Mouse (Mus musculus) embryonic facial prominence, embryonic 13.5 days (tissue): ENCODE data around the gene Ifrd1. TPM values are rescaled to one million over a fixed set of nuclear protein-coding genes. Genes with fewer than 3 reads are reported as not detected.
"Not testable (repeated sequence)": the region's sequence is repeated elsewhere in the genome, so short reads cannot be mapped to it uniquely, and the experiment has no call there.

ENCODE experiments used
- ATAC-seq: fragments of 200-750 bp; cut with Nextera tagmentation; 2 replicates; pipeline ENCODE4 v1.8.0; 2017; ENCODE audit warnings: low read depth; ENCODE audit not compliant: insufficient number of reproducible peaks, insufficient read depth, low FRiP score, low TSS enrichment
- H3K27ac ChIP-seq: fragments of 300-500 bp; sonication (generic); 2 replicates; pipeline ENCODE4 v1.5.1; 2015; ENCODE audit warnings: moderate library complexity, mild to moderate bottlenecking, inconsistent platforms
- H3K27me3 ChIP-seq: fragments of 300-500 bp; sonication (generic); 2 replicates; pipeline ENCODE4 v1.6.1; 2015; ENCODE audit warnings: mild to moderate bottlenecking, inconsistent platforms
- H3K36me3 ChIP-seq: fragments of 300-500 bp; sonication (generic); 2 replicates; pipeline ENCODE4 v1.6.1; 2015; ENCODE audit warnings: mild to moderate bottlenecking, inconsistent platforms
- H3K4me1 ChIP-seq: fragments of 300-500 bp; sonication (generic); 2 replicates; pipeline ENCODE4 v1.6.1; 2015; ENCODE audit warnings: inconsistent platforms
- H3K4me2 ChIP-seq: fragments of 300-500 bp; sonication (generic); 2 replicates; pipeline ENCODE4 v1.6.1; 2015; ENCODE audit warnings: moderate library complexity, mild to moderate bottlenecking, inconsistent platforms
- H3K4me3 ChIP-seq: fragments of 300-500 bp; sonication (generic); 2 replicates; pipeline ENCODE4 v1.5.1; 2015; ENCODE audit warnings: mild to moderate bottlenecking, inconsistent platforms
- H3K9ac ChIP-seq: fragments of 300-500 bp; sonication (generic); 2 replicates; pipeline ENCODE4 v1.6.1; 2015; ENCODE audit warnings: mild to moderate bottlenecking, inconsistent platforms
- H3K9me3 ChIP-seq: fragments of 300-500 bp; sonication (generic); 2 replicates; pipeline ENCODE4 v1.6.1; 2016; ENCODE audit warnings: inconsistent platforms
- WGBS: fragments of 180-500 bp; shearing (Covaris S2); methylation state at CpG from one replicate; pipeline ENCODE4 v1.1.7; 2015; ENCODE audit warnings: mixed read lengths; 5-methylcytosine and 5-hydroxymethylcytosine counted together
- polyA plus RNA-seq: library from polyadenylated mRNA; unstranded; fragments of >200 nt; fragmentation: Nextera tagmentation; extraction: Ambion mirVana; gene quantifications from 2 replicates; pipeline ENCODE4 v1.2.1, GENCODE M21; 2015

Gene Ifrd1
- polyA plus RNA-seq, 1 experiment from 2014 or later = 121 TPM

- no peak for ATAC-seq
- H3K4me2 ChIP-seq = no peak overlapping the region
Observed at GRCm38 (mm10) chr12:40256543-40256942, 8.2 kb upstream of the Ifrd1 start.

DNA sequence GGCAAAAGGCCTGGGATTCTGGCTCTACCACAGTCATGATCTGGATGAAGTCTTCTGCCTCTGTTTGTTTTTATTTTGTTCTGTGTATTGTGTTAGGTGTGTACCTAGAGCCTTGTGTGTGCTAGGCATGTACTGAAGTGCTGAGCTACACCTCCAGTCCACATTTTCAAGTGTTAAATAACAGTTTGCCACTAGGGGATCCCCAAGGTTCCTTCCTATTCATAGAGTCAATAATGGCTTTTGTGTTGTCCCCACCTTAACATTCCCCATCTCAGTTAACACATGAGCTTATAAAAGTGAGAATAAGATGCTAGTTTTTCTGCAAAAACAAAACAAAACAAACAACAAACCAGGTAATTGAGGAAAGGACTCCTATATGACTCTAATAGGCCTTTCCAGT, 7.7 kb upstream of the Ifrd1 start:
- Histone ChIP-seq H3K27me3 (no peaks in the 10 kb centered on the region), H3K4me3 (no peak overlapping the region), H3K9ac (no peak overlapping the region), H3K9me3 (no peaks in the 10 kb centered on the region), H3K4me1 (no peaks in the 10 kb centered on the region), H3K27ac (no peak overlapping the region), H3K36me3 (no peaks in the 10 kb centered on the region), H3K4me2 (no peak overlapping the region)
- no peak for ATAC-seq

More at GRCm38 (mm10) chr12:40256543-40256942, 8.2 kb upstream of the Ifrd1 start:
- Histone ChIP-seq H3K4me1 (no peaks in the 10 kb centered on the region), H3K27ac (no peak overlapping the region), H3K4me3 (no peak overlapping the region), H3K27me3 (no peaks in the 10 kb centered on the region), H3K9ac (no peak overlapping the region), H3K36me3 (no peaks in the 10 kb centered on the region), H3K9me3 (no peaks in the 10 kb centered on the region)
- WGBS = 92% methylated on average over 2 of the region's 2 CpGs

GRCm38 (mm10) chr12:40255310-40255709, 7.0 kb upstream of the Ifrd1 start:
- not testable (repeated sequence) for H3K36me3 ChIP-seq, ATAC-seq, H3K27ac ChIP-seq, H3K4me3 ChIP-seq, H3K27me3 ChIP-seq, H3K4me2 ChIP-seq, H3K9me3 ChIP-seq, H3K9ac ChIP-seq, H3K4me1 ChIP-seq
- whole genome bisulfite sequencing = 87% methylated on average over 4 of the region's 4 CpGs

DNA sequence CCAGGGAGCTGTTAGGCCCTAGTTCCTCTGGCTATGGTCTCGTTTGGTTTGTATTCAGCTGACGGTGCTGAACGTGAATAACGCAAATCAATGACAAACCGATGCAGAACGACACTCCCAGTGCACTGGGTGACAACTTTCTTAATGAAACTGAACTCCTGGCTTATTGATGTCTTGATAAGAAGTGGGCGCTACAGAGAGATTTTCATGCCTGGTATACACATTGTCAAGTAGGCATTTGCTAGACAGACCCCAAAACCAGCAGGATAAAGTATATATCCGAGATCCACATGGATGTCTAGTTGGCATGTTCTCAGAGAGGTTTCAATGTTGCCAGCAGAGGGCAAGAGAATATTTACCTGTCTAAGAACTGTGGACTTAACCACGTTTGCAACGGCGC, 6.4 kb upstream of the Ifrd1 start:
- Histone ChIP-seq H3K27me3 (no peaks in the 10 kb centered on the region), H3K4me1 (no peaks in the 10 kb centered on the region), H3K9me3 (no peaks in the 10 kb centered on the region), H3K4me3 (no peak overlapping the region), H3K9ac (no peak overlapping the region), H3K4me2 (no peak overlapping the region), H3K36me3 (no peaks in the 10 kb centered on the region), H3K27ac (no peak overlapping the region)
- no peak for ATAC-seq
- WGBS = 84% methylated on average over 11 of the region's 11 CpGs

DNA sequence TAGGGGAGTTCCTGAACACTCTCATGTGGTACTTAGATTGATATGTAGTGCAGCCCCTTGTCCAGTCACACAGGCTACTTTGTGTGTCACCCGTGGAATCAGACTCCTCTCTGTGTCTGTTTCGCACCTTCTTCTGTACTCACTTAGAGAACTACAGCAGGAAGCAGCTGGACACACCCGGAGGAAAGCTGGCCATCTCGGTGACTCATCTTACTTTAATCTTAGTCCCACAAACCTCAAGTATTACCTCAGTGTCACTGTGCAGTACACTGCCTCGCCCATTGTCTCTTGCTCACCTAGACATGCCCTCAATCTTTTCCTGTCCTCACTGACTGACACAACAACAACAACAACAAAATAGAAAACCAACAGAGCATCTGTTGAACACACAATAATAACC, 4.9 kb upstream of the Ifrd1 start:
- no peaks in the 10 kb centered on the region for H3K4me1 ChIP-seq
- H3K36me3 ChIP-seq = no peaks in the 10 kb centered on the region
- no peaks in the 10 kb centered on the region for H3K27me3 ChIP-seq
- H3K4me2 ChIP-seq = no peak overlapping the region
- H3K4me3 ChIP-seq = no peak overlapping the region
- H3K9ac ChIP-seq = no peak overlapping the region
- 79% methylated on average over 5 of the region's 5 CpGs for WGBS
- no peak for ATAC-seq
- no peaks in the 10 kb centered on the region for H3K9me3 ChIP-seq
- H3K27ac ChIP-seq = no peak overlapping the region

GRCm38 (mm10) chr12:40250256-40250655, 2.0 kb upstream of the Ifrd1 start:
- Histone ChIP-seq H3K9ac (no peak overlapping the region), H3K4me1 (peaks cover 6% of the 10 kb centered on the region; the same call in 1 of the 2 replicates), H3K4me3 (no peak overlapping the region), H3K27me3 (no peaks in the 10 kb centered on the region), H3K4me2 (no peak overlapping the region), H3K36me3 (no peaks in the 10 kb centered on the region), H3K9me3 (no peaks in the 10 kb centered on the region), H3K27ac (no peak overlapping the region)
- ATAC-seq = no peak

DNA sequence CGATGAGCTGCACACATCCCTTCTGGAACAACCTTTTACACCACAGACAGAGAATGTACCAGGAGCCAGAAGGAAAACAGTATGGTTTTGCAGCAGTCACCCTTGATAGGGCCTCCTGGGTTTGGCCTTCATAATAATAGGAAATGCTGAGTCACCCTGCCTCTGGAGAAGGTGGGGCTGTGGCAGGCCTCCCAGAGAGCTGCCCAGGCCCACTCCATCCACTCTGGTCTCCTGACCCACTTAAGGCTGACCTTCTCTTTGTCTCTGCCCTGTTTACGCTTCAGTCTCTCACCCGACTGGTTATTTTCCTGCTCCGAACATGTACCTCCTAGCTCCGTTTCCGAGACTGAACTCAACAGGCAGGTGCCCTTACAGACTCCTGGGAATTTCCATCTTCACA, 328 bp downstream of the Ifrd1 start:
- ATAC-seq = no peak
- Histone ChIP-seq H3K9ac (no peak overlapping the region), H3K27ac (no peak overlapping the region), H3K4me3 (no peak overlapping the region), H3K4me1 (peaks cover 6% of the 10 kb centered on the region; the same call in 1 of the 2 replicates), H3K36me3 (no peaks in the 10 kb centered on the region), H3K9me3 (no peaks in the 10 kb centered on the region), H3K4me2 (no peak overlapping the region), H3K27me3 (no peaks in the 10 kb centered on the region)
- 81% methylated on average over 6 of the region's 6 CpGs for WGBS

DNA sequence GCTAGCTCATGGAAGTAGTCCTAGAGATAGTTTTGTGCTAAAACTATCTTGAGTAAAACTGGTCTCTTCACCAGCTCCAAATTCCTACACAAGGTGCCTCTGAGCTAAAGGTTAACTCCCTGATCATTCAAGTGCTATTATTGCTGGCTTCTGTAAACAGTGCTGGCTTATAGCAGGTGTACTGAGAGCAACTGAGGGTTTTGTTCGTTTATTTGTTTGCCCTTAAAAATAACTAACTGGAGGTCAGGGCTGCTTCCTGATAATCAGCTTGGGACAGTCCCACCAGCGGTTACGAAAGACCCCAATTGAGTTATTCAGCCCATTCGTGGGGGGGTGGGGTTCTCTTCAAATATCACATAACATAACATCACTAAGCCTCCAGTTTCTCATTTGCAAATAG, 920 bp downstream of the Ifrd1 start:
- no peak for ATAC-seq
- Histone ChIP-seq H3K4me3 (no peak overlapping the region), H3K9ac (no peak overlapping the region), H3K36me3 (no peaks in the 10 kb centered on the region), H3K9me3 (no peaks in the 10 kb centered on the region), H3K27me3 (no peaks in the 10 kb centered on the region), H3K4me2 (no peak overlapping the region), H3K4me1 (peaks cover 6% of the 10 kb centered on the region; the same call in 1 of the 2 replicates), H3K27ac (no peak overlapping the region)
- WGBS = 69% methylated on average over 4 of the region's 4 CpGs

DNA sequence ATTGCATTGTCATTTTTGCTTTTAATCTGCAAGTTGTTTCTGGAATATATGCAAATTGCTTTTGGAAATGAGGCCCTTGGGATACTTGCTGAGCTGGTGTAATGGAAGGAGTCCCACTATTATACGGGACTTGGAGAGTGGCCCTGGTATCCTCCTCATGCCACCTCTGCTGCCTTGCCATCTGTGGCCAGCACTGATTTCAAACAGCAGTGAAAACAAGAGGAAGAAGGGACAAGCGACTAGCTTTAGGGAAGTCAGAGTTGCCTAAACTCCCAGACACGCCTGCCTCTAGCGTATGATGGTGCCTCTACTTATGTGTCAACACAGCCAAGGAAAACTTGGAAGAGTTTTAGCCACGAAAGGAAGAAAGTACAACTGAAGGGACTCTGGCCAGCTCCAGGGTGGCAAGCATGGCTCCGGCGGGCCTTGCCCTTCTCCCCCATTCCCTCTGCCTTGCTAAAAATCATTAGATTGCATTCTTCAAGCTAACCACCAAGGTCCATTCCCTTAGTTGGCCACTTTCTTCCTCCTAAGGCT, 2.8 kb downstream of the Ifrd1 start:
- no peak overlapping the region for H3K27ac ChIP-seq
- peaks cover 6% of the 10 kb centered on the region; the same call in 1 of the 2 replicates for H3K4me1 ChIP-seq
- H3K4me2 ChIP-seq = no peak overlapping the region
- no peaks in the 10 kb centered on the region for H3K9me3 ChIP-seq
- H3K36me3 ChIP-seq = no peaks in the 10 kb centered on the region
- no peak overlapping the region for H3K9ac ChIP-seq
- no peak for ATAC-seq
- no peak overlapping the region for H3K4me3 ChIP-seq
- H3K27me3 ChIP-seq = no peaks in the 10 kb centered on the region
- 88% methylated on average over 7 of the region's 7 CpGs for WGBS

GRCm38 (mm10) chr12:40244926-40245325, 3.4 kb downstream of the Ifrd1 start:
- Histone ChIP-seq H3K36me3 (no peaks in the 10 kb centered on the region), H3K4me2 (no peak overlapping the region), H3K27me3 (no peaks in the 10 kb centered on the region), H3K27ac (no peak overlapping the region), H3K4me3 (no peak overlapping the region), H3K9me3 (no peaks in the 10 kb centered on the region), H3K9ac (no peak overlapping the region), H3K4me1 (peaks cover 6% of the 10 kb centered on the region; the same call in 1 of the 2 replicates)
- no peak for ATAC-seq
- WGBS = 81% methylated on average over 5 of the region's 5 CpGs

DNA sequence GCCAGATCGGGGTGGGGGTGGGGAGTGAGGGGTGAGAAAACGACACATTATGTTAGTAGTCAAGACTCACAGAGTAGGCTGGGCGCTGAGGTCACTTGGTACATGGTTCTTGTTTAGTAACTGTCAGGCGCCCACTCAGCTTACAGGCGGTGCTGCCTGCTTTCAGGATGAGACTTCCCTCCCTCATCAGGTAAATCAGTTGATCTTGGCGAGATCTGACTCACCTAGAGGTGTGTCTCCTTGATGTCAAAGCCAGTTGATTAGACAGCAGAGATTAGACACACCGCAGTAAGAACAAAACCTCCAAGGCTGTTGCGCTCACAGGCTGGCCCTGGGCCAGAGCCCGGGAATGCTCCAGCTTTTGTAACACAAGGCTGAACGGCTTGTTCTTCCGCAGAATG, 4.5 kb downstream of the Ifrd1 start:
- H3K4me1 ChIP-seq = peaks cover 6% of the 10 kb centered on the region; the same call in 1 of the 2 replicates
- no peak overlapping the region for H3K4me3 ChIP-seq
- H3K27me3 ChIP-seq = no peaks in the 10 kb centered on the region
- ATAC-seq = no peak; the same call in 1 of the 2 replicates
- 50% methylated on average over 11 of the region's 11 CpGs for WGBS
- H3K9me3 ChIP-seq = no peaks in the 10 kb centered on the region
- no peak overlapping the region for H3K4me2 ChIP-seq
- H3K27ac ChIP-seq = no peak overlapping the region
- no peak overlapping the region for H3K9ac ChIP-seq
- no peaks in the 10 kb centered on the region for H3K36me3 ChIP-seq

DNA sequence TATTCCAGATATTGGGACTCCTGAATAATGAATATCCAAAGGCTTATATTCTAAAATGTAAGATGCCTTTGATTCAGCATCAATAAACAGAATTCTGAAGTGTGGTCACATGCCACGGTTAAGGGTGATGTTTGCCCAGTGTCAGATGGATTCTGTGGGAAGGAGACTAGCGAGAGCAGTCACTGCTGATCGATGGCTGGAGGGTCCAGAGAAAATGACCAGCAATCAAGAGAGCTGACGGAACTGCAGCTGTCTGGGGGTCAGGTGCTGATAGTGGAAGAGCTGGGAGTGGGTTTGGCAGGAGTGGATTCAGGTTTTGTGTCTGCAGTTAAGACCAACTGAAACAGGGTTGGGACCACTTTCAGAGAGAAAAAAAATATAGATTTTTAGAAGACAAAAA, 5.1 kb downstream of the Ifrd1 start:
- ATAC-seq = no peak
- H3K9ac ChIP-seq = no peak overlapping the region
- H3K36me3 ChIP-seq = no peaks in the 10 kb centered on the region
- no peaks in the 10 kb centered on the region for H3K27me3 ChIP-seq
- no peak overlapping the region for H3K27ac ChIP-seq
- 81% methylated on average over 4 of the region's 4 CpGs for WGBS
- no peak overlapping the region for H3K4me2 ChIP-seq
- H3K4me3 ChIP-seq = no peak overlapping the region
- H3K9me3 ChIP-seq = no peaks in the 10 kb centered on the region
- H3K4me1 ChIP-seq = peaks cover 6% of the 10 kb centered on the region; the same call in 1 of the 2 replicates

GRCm38 (mm10) chr12:40239161-40239560, 9.1 kb downstream of the Ifrd1 start:
- Histone ChIP-seq H3K9ac (no peak overlapping the region), H3K27me3 (no peaks in the 10 kb centered on the region), H3K4me1 (no peaks in the 10 kb centered on the region), H3K4me2 (no peak overlapping the region), H3K9me3 (no peaks in the 10 kb centered on the region), H3K27ac (no peak overlapping the region), H3K4me3 (no peak overlapping the region), H3K36me3 (no peaks in the 10 kb centered on the region)
- 94% methylated on average over 7 of the region's 7 CpGs for WGBS
- ATAC-seq = no peak
